Mouse (Mus musculus) cerebellum, adult 9-11 months (tissue): ENCODE data around the gene Ipo4.

Experiments used
- DNase-seq: peaks from one replicate; pipeline ENCODE4 v3.0.0; 2022

The Ipo4 gene

GRCm38 (mm10) chr14:55628077-55628827 is 7.5 kb downstream of the Ipo4 start:
- DNase-seq, result no peak

DNA sequence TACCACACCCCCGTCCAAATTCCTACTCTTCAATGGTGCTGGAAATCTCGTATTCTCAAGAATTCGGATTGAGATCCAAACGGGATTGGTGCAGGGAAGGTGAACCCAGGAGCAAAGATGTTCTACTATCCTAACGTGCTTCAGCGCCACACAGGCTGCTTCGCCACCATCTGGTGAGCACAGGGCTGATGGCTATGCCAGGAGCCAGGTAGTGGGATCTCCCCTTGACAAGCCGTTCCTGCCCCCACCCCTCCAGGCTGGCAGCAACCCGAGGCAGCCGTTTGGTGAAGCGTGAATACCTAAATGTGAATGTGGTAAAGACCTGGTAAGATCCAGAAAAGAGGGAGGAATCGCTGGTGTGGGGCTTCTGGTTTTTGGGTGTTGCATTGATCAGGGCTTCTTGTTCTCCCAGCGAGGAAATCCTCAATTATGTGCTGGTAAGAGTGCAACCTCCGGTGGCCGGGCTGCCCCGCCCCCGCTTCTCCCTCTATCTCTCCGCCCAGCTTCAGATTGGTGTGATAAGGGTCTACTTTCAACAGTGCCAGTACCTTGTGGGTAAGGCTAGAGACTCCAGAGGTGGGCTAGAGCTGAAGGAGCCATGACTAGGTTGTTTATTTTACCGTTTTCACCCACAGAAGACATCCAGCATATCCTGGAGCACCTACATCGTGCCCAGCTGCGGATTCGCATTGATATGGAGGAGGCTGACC is 17.1 kb downstream of the Ipo4 start:
- DNase-seq, result peak; percentile 57

GRCm38 (mm10) chr14:55617822-55618221 is 17.9 kb downstream of the Ipo4 start, which contains the start of gene Rec8:
Gene Rec8, plus strand, starts transcription at chr14:55618037.
- peak; percentile 90 for DNase-seq

GRCm38 (mm10) chr14:55616844-55617243 is 18.9 kb downstream of the Ipo4 start:
- DNase-seq, result no peak

DNA sequence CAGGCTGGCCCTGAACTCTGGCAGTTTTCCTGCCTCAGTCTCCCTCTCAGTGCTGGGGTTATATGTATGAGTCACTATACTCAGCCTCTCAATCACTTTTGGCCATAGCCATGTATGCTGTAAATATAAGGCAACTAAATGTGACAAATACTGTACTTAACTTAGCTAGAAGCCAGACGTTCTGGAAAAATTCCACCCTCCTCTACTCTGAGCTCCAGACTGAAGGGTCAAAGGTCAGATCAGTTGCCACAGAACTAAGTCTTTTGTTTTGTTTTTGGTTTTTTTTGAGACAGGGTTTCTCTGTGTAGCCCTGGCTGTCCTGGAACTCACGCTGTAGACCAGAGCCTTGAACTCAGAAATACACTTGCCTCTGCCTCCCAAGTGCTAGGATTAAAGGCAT is 19.9 kb downstream of the Ipo4 start:
- DNase-seq, result no peak

GRCm38 (mm10) chr14:55614565-55615178 is 21.1 kb downstream of the Ipo4 start:
- DNase-seq, result no peak

DNA sequence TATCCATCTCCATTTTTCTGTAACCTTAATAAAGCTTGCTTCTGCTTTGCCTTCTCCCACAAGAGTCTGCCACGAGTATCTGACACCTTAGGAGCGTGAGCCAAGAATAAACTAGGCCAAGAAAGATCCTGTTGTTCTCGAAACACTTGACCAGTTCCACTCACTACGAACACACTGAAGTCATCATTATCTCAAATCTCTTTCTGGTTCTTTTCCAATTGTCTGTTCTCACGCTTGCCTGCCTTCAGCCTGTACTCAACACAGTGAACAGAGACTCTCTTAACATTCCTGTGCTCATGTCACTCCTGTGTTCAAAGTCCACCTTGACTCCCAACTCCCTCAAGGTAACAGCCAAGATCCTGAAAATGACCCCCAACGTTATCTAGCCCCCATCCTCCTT is 22.4 kb downstream of the Ipo4 start:
- DNase-seq, result no peak

DNA sequence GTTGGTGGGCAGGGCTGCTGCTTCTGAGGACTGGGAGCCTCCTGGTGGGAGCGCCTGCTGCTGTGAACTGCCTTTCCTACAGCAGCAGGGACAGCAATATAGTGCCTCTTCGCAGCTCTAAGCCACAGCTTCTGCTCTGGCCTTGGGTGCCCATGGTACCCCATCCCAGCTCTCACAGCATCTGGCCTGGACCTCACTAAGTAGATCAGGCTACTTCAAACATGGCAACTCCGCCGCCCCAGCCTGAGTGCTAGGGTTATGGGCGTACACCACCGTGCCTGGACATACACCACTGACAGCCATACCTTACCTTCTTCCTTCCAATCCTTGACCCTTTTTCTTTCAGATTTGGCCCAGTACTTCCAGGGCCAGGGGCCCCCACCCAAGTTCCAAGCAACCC is 27.4 kb downstream of the Ipo4 start:
- DNase-seq, result no peak

DNA sequence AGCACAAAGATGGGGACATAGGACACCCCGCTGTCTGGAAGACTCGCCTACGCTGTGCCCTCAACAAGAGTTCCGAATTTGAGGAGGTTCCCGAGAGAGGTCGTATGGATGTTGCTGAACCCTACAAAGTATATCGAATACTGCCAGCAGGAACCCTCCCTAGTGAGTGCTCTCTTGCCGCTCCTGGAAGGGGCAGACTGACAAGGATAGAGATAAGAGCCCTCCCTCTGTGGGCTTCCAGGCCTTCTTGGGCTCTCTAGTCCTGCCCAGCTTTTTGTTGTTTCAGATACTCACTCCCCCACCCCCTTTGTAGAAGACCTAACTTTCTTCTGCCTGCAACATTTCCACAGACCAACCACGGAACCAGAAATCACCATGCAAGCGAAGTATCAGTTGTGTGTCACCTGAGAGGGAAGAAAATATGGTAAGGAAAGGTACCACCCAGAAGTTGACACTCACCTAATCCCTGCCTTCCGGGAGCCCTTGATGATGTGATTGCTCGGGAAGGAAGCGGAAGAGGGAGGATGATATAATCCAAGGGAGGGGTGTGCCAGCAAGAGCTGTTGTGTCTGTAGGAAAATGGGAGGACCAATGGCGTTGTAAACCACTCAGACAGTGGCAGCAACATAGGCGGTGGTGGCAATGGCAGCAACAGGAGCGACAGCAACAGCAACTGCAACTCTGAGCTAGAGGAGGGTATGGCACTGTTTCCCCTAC is 29.9 kb downstream of the Ipo4 start:
- no peak for DNase-seq

- DNase-seq, result no peak
Measured at GRCm38 (mm10) chr14:55604823-55605222, 30.9 kb downstream of the Ipo4 start.

DNA sequence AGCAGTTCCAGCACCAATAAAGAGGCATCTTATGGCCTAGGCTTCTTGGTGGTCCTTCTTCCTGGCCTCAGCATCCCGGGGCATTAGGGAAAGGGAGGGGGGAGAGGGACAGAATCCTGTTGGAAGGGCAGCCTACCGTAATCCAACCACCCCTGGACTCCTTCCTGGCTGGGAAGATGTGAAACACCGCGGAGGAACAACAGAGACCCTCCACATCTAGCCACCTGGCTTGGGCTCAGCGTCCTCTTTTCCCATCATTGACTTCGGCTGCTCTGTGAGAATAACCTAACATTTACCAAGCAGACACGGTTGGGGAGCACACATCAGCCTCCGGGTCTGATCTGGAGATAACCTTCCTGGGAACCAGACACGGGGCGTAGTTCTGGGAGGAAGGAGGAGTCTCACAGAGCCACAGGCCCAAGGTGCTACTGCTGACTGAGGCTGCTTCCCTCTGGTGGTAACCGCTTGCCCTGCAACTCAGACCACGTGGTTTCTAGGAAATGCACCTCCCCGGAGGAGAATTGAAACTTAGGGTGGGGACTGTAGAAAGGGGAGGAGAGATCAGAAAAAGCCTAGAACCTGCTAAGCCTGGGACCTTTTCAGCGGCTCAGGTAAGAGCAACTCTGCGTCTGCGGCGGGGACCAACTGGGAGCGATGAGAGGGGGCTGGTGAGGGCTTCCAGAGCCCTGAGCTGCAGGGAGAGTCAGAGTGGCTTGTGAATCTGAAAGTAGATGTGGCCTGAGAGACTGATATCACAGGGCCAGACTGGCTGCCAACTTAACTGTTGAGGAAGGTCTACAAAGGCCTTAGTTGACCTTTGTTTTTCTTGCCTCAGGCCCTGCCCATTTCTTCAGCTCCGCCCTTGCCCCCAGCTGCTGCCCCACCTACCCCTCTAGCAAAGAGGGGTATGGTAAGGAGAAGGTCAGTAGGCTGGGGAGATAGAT is 31.9 kb downstream of the Ipo4 start:
- peak; percentile 87 for DNase-seq

DNA sequence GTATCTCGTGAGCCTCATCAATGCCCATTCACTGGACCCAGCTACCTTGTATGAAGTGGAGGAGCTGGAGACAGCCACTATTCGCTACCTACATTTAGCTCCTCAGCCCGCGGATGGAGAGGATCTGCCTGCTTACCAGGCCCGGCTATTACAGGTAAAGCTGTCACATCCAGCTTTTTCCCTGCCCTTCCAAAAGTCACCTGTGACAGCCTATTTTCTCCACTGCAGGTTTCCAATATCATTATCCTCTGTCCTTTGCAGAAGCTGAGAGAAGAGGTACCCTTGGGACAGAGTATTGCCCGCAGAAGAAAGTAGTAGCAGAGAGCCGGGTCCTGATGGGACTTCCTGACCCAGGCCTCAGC is 32.5 kb downstream of the Ipo4 start, which contains the start of gene Irf9:
Gene Irf9, plus strand, starts transcription at position 301 of the 362 bp plus-strand sequence.
- no peak for DNase-seq

DNA sequence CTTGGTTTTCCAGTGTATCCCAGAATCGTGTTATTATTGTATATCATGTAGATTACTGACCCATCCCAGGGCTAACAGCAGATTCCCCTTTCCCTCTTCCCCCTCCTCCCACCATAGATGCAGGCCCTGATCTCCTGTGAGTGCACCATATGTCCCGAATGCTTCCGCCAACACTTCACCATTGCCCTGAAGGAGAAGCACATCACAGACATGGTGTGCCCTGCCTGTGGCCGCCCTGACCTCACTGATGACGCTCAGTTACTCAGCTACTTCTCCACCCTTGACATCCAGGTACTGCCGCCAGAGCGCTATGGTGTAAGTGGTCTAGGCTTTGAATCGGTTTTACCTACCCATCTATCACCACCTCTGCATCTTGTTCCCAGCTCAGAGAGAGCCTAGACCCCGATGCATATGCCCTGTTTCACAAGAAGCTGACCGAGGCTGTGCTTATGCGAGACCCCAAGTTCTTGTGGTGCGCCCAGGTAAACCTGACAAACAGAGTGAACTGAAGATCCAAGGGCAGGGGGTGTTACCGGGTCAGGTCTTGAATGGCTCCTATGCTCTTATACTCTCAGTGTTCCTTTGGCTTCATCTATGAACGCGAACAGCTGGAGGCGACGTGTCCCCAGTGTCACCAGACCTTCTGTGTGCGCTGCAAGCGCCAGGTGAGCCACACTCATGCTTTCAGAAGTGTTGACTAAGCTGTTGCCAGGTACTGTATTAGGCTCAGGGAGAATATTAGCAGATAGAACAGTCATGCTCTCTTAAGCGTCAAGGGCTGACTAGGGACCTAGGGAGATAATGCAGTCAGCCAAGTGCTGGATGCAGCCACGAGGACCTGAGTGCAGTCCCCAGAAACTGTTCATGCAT is 37.0 kb downstream of the Ipo4 start:
- DNase-seq, result no peak

DNA sequence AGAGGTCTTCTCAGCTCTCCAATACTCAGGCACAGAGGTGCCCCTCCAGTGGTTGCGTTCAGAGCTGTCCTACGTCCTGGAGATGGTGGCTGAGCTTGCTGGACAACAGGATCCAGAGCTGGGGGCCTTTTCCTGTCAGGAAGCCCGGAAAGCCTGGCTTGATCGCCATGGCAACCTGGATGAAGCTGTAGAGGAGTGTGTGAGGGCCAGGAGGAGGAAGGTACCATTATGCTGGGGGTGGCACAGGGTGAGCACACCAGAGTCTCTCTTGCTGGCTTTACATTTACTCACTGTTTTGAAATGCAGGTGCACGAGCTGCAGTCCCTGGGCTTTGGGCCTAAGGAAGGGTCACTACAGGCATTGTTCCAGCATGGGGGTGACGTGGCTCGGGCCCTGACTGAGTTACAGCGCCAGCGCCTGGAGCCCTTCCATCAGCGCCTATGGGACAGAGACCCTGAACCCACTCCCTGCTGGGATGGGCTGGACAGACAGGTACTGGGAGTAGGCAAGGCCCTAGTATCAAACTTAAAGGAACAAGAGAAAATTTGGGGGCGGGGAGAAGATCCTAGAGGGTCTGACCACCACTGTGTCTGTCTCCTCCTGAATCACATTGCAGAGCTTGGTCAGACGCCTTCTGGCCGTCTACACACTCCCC is 39.6 kb downstream of the Ipo4 start:
- DNase-seq, result no peak

- DNase-seq, result peak; percentile 68
Measured at GRCm38 (mm10) chr14:55592226-55592625, 43.5 kb downstream of the Ipo4 start.

DNA sequence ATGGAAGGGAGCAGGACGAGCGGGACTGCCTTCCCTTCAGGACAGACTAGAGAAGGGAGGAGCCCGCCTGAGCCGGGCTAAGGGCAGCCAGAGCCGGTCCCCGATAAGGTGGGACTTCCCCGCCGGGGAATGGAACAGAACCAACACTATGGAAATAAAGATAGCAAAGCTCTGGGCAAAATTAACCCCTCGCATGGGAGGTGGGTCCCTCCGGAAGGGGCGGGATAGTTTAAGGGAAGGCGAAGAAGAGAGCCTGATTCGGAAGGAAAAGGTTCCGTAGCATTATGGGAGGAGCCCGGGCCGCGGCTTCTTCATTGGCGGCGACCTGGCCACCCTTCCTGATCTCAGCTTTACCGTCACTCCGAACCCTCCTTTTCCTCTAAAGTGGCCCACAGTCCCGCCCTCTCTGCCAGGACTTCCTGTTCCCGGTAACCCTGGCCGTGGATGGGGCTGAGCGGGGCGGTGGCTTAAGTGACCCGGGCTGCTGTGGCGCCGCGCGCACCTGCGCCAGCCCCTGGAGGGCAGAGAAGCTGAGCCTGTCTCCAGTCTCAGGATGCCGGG is 44.3 kb downstream of the Ipo4 start, which contains the start of gene Rnf31:
Gene Rnf31, plus strand, starts transcription at position 378 of the 561 bp plus-strand sequence.
- DNase-seq, result peak; percentile 95

GRCm38 (mm10) chr14:55590748-55591330 is 44.9 kb downstream of the Ipo4 start, which contains the start of gene Psme2:
Gene Psme2, minus strand, starts transcription at chr14:55591113.
- peak; percentile 92 for DNase-seq

DNA sequence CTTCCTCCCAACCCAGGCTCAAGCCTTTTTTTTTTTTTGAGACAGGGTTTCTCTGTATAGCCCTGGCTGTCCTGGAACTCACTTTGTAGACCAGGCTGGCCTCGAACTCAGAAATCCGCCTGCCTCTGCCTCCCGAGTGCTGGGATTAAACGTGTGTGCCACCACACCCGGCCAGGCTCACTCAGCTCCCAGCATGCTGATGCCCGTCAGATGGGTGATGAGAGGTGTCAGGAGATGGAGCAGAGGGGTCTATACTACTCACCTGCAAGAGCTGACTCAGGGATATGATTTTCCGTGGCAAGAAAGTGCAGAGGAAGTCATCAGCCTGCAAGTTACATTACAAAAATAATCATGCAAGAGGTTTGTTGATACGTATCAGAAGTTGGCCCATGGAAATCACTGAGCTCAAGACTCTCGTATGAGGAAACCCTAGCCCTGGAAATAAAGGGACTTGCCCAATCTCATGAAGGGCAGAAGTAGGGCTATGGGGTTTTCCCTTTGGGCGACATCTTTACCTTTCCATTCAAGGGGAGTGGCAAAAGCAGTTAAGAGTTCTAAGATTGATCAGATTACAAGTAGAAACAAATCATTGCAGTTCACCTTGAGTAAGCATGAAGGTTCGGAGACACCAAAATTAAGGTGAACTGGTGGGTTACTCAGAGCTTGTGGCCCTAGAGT is 45.8 kb downstream of the Ipo4 start:
- peak; percentile 42 for DNase-seq

DNA sequence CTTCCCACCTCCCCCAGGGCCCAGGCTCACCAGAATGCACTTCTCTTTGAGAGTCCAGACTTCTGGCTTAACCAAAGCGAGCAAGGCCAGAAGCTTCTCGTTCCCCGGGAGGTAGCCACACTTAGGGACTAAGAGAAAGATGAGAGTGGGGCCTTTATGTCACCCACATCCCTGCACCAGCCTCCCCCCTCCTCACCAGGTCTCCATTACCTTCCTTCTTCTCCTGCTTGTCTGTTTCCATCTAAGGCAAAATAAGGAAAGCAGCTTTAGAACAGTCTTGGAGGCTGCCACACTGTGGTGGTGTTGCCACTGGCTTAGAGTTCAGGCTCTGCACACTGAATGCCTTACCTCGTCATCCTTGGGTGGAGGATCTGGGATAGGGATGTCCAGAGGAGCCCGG is 46.5 kb downstream of the Ipo4 start:
- DNase-seq, result peak; percentile 29
